ENCODE assay signal across 8 mouse cellular contexts in the genomic region with DNA sequence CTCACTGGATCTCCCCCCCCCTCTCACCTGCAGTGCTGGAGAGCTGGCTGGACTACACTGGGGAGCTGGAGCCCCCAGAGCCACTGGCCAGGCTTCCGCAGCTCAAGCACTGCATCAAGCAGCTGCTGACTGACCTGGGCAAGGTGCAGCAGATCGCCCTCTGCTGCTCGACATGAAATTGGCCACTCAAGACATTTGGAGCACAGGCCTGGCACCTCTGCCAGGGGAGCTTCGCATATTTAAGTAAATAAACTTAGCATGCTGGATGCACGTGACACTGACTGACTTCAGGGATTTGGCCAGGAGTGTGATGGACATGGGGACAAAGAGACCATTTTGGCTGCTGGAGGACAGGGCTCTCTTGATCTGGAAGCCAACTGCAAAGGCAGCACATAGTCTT. TPM values are rescaled to one million over a fixed set of nuclear protein-coding genes. Genes with fewer than 3 reads are reported as not detected.
DNase-seq lines count a peak whose midpoint lies in the region; ATAC-seq lines count a peak whose summit lies in the region.

No protein-coding gene starts in this region.

- peak; percentile 33 for DNase-seq in forebrain, embryonic 14.5 days (ENCODE audit: low spot score)
- peak; percentile 34 for DNase-seq in neural tube, embryonic 11.5 days (ENCODE audit: low spot score)
- peak; percentile 20 for DNase-seq in embryo, embryonic 10.5 days (ENCODE audit: low spot score)
- peak; percentile 19 for DNase-seq in naive thymus-derived CD4-positive, alpha-beta T cell, adult 2 months (ENCODE audit: low read depth)
- no peak for DNase-seq in urinary bladder, adult 18-20 months (ENCODE audit: low spot score in 2 of 2)

- no peak overlapping the region for H3K4me2 ChIP-seq in forebrain, embryonic 14.5 days (ENCODE audit: low read length)
- no peak overlapping the region for H3K4me2 ChIP-seq in forebrain, embryonic 13.5 days
- H3K4me2 ChIP-seq in neural tube, embryonic 11.5 days (ENCODE audit: low read depth): no peak overlapping the region
- no peak overlapping the region for H3K4me2 ChIP-seq in neural tube, embryonic 15.5 days

- H3K9ac ChIP-seq in forebrain, embryonic 14.5 days (ENCODE audit: low read length): no peak overlapping the region
- H3K9ac ChIP-seq in forebrain, embryonic 13.5 days: no peak overlapping the region
- no peak overlapping the region for H3K9ac ChIP-seq in neural tube, embryonic 11.5 days (ENCODE audit: low read length)
- no peak overlapping the region for H3K9ac ChIP-seq in neural tube, embryonic 15.5 days (replicated peaks)

- no peaks in the 10 kb centered on the region for H3K27me3 ChIP-seq in forebrain, embryonic 14.5 days (replicated peaks; ENCODE audit: control insufficient read depth, insufficient read depth, low read length)
- no peaks in the 10 kb centered on the region for H3K27me3 ChIP-seq in forebrain, embryonic 13.5 days
- H3K27me3 ChIP-seq in neural tube, embryonic 11.5 days (ENCODE audit: control insufficient read depth, insufficient read depth, low read length): no peaks in the 10 kb centered on the region
- no peaks in the 10 kb centered on the region for H3K27me3 ChIP-seq in neural tube, embryonic 15.5 days (replicated peaks)

- no peaks in the 10 kb centered on the region for H3K4me1 ChIP-seq in forebrain, embryonic 14.5 days (ENCODE audit: control insufficient read depth, insufficient read depth, low read length)
- H3K4me1 ChIP-seq in forebrain, embryonic 13.5 days: peaks cover 6% of the 10 kb centered on the region
- no peaks in the 10 kb centered on the region for H3K4me1 ChIP-seq in neural tube, embryonic 11.5 days (ENCODE audit: control insufficient read depth, insufficient read depth, low read length)
- H3K4me1 ChIP-seq in neural tube, embryonic 15.5 days: peaks cover 10% of the 10 kb centered on the region

- H3K27ac ChIP-seq in forebrain, embryonic 14.5 days (ENCODE audit: low read depth, low read length): no peak overlapping the region
- no peak overlapping the region for H3K27ac ChIP-seq in forebrain, embryonic 13.5 days
- H3K27ac ChIP-seq in neural tube, embryonic 11.5 days (ENCODE audit: low read depth, low read length): no peak overlapping the region
- H3K27ac ChIP-seq in neural tube, embryonic 15.5 days (replicated peaks): no peak overlapping the region

- no peaks in the 10 kb centered on the region for H3K9me3 ChIP-seq in forebrain, embryonic 14.5 days (replicated peaks; ENCODE audit: control insufficient read depth, low read length)
- no peaks in the 10 kb centered on the region for H3K9me3 ChIP-seq in forebrain, embryonic 13.5 days (replicated peaks)
- no peaks in the 10 kb centered on the region for H3K9me3 ChIP-seq in neural tube, embryonic 11.5 days (ENCODE audit: control insufficient read depth, low read length)
- H3K9me3 ChIP-seq in neural tube, embryonic 15.5 days (replicated peaks): no peaks in the 10 kb centered on the region

- ATAC-seq in forebrain, embryonic 14.5 days: no peak
- ATAC-seq in forebrain, embryonic 13.5 days: no peak
- no peak for ATAC-seq in neural tube, embryonic 11.5 days (ENCODE audit: insufficient read depth, low FRiP score, low TSS enrichment)
- no peak for ATAC-seq in neural tube, embryonic 15.5 days (ENCODE audit: low FRiP score)
- no peak for ATAC-seq in cerebellum, adult (ENCODE audit: insufficient number of reproducible peaks, low FRiP score, low TSS enrichment)

- H3K4me3 ChIP-seq in forebrain, embryonic 14.5 days (ENCODE audit: low read depth, low read length): no peak overlapping the region
- H3K4me3 ChIP-seq in forebrain, embryonic 13.5 days: no peak overlapping the region
- H3K4me3 ChIP-seq in neural tube, embryonic 11.5 days (ENCODE audit: low read depth, low read length): no peak overlapping the region
- H3K4me3 ChIP-seq in neural tube, embryonic 15.5 days (replicated peaks): no peak overlapping the region

- peaks cover 42% of the 10 kb centered on the region for H3K36me3 ChIP-seq in forebrain, embryonic 14.5 days (ENCODE audit: control insufficient read depth, insufficient read depth, low read length)
- peaks cover 42% of the 10 kb centered on the region for H3K36me3 ChIP-seq in forebrain, embryonic 13.5 days (ENCODE audit: poor library complexity, severe bottlenecking)
- H3K36me3 ChIP-seq in neural tube, embryonic 11.5 days (ENCODE audit: control insufficient read depth, insufficient read depth, low read length): peaks cover 3% of the 10 kb centered on the region
- H3K36me3 ChIP-seq in neural tube, embryonic 15.5 days: peaks cover 38% of the 10 kb centered on the region

- 50% methylated on average over 5 of the region's 5 CpGs for WGBS in forebrain, embryonic 14.5 days
- 66% methylated on average over 5 of the region's 5 CpGs for WGBS in forebrain, embryonic 13.5 days
- WGBS in neural tube, embryonic 11.5 days: 70% methylated on average over 5 of the region's 5 CpGs
- 58% methylated on average over 5 of the region's 5 CpGs for WGBS in neural tube, embryonic 15.5 days

RNA-seq across cellular contexts. Expression of gene Cnbd2, which starts 4.8 kb away (rescaled TPM):
- 4.8 and 4.9 TPM in 2 replicates for polyA plus RNA-seq in forebrain, embryonic 14.5 days (2014; fragmentation: Nextera tagmentation; extraction: Ambion mirVana)
- 5.4 and 5.7 TPM in 2 replicates for polyA plus RNA-seq in forebrain, embryonic 13.5 days (2015; fragmentation: Nextera tagmentation; extraction: Ambion mirVana)
- polyA plus RNA-seq in neural tube, embryonic 11.5 days (2014; fragmentation: Nextera tagmentation; extraction: Ambion mirVana): 3.1 and 3.2 TPM in 2 replicates
- polyA plus RNA-seq in neural tube, embryonic 15.5 days (2015; fragmentation: Nextera tagmentation; extraction: Ambion mirVana): 8.1 and 9.2 TPM in 2 replicates

RNA-seq across cellular contexts. Expression of gene Scand1, which starts 5.2 kb away (rescaled TPM):
- 67.2 and 67.3 TPM in 2 replicates for polyA plus RNA-seq in forebrain, embryonic 14.5 days (2014; fragmentation: Nextera tagmentation; extraction: Ambion mirVana)
- polyA plus RNA-seq in forebrain, embryonic 13.5 days (2015; fragmentation: Nextera tagmentation; extraction: Ambion mirVana): 72.2 and 85.3 TPM in 2 replicates
- 63.0 and 63.8 TPM in 2 replicates for polyA plus RNA-seq in neural tube, embryonic 11.5 days (2014; fragmentation: Nextera tagmentation; extraction: Ambion mirVana)
- 94.0 and 111 TPM in 2 replicates for polyA plus RNA-seq in neural tube, embryonic 15.5 days (2015; fragmentation: Nextera tagmentation; extraction: Ambion mirVana)

Comparison
In these comparisons a context has a peak if more than half of its experiments do, and no peak if none do; other contexts are left out.
1. DNase-seq: peak in forebrain, embryonic 14.5 days (single experiment), neural tube, embryonic 11.5 days (single experiment), embryo, embryonic 10.5 days (single experiment) and naive thymus-derived CD4-positive, alpha-beta T cell, adult 2 months (single experiment); none in urinary bladder, adult 18-20 months (0 of 2).